Mouse (Mus musculus) cerebellum, postnatal 4 days (tissue): Measurements from ENCODE around the gene Slc6a12.
"Not testable (repeated sequence)": the region's sequence is repeated elsewhere in the genome, so short reads cannot be mapped to it uniquely, and the experiment has no call there.

ENCODE experiments used
- DNase-seq, 2 experiments: peaks; one replicate each; pipeline ENCODE4 v3.0.0; 2022; ENCODE audit warnings: low spot score in 2 of 2, mixed read lengths in 1 of 2

Slc6a12 gene

GRCm38 (mm10) chr6:121343771-121344123, 871 bp downstream of the Slc6a12 start:
- no peak for DNase-seq

GRCm38 (mm10) chr6:121344329-121344728, 1.5 kb downstream of the Slc6a12 start:
- no peak for DNase-seq

- no peak for DNase-seq
Measured at GRCm38 (mm10) chr6:121346428-121346827, 3.6 kb downstream of the Slc6a12 start.

- no peak for DNase-seq
Measured at GRCm38 (mm10) chr6:121352276-121352675, 9.4 kb downstream of the Slc6a12 start.

GRCm38 (mm10) chr6:121356041-121356440, 13.2 kb downstream of the Slc6a12 start:
- no peak for DNase-seq

GRCm38 (mm10) chr6:121357232-121357631, 14.4 kb downstream of the Slc6a12 start:
- DNase-seq, result no peak

- DNase-seq, result no peak
Measured at GRCm38 (mm10) chr6:121363061-121363460, 20.2 kb downstream of the Slc6a12 start.

- no peak for DNase-seq
Measured at GRCm38 (mm10) chr6:121363956-121364355, 21.1 kb downstream of the Slc6a12 start.

- not testable (repeated sequence) for DNase-seq
Measured at GRCm38 (mm10) chr6:121366537-121366936, 23.7 kb downstream of the Slc6a12 start.

GRCm38 (mm10) chr6:121367099-121367498, 24.2 kb downstream of the Slc6a12 start:
- no peak for DNase-seq

GRCm38 (mm10) chr6:121371197-121371980, 28.5 kb downstream of the Slc6a12 start:
- DNase-seq, result no peak

GRCm38 (mm10) chr6:121376159-121376558, 33.3 kb downstream of the Slc6a12 start:
- DNase-seq, result no peak

GRCm38 (mm10) chr6:121378256-121378655, 35.4 kb downstream of the Slc6a12 start:
- no peak for DNase-seq

GRCm38 (mm10) chr6:121380576-121380975, 37.7 kb downstream of the Slc6a12 start:
- no peak for DNase-seq

GRCm38 (mm10) chr6:121382071-121382470, 39.2 kb downstream of the Slc6a12 start:
- no peak for DNase-seq

GRCm38 (mm10) chr6:121385397-121385796, 42.5 kb downstream of the Slc6a12 start:
- no peak for DNase-seq

GRCm38 (mm10) chr6:121392610-121393252, 49.9 kb downstream of the Slc6a12 start:
- no peak for DNase-seq

- no peak for DNase-seq
Measured at GRCm38 (mm10) chr6:121401140-121401539, 58.3 kb downstream of the Slc6a12 start.

- DNase-seq, result no peak
Measured at GRCm38 (mm10) chr6:121401826-121402660, 59.2 kb downstream of the Slc6a12 start.

- DNase-seq, result no peak
Measured at GRCm38 (mm10) chr6:121402661-121403244, 59.9 kb downstream of the Slc6a12 start.

GRCm38 (mm10) chr6:121405311-121405710, 62.4 kb downstream of the Slc6a12 start:
- DNase-seq, result no peak

GRCm38 (mm10) chr6:121407571-121408011, 64.7 kb downstream of the Slc6a12 start:
- peak in 1 of 2 experiments; percentile 15 for DNase-seq
